Mouse (Mus musculus) ES-Bruce4 (cell line): ENCODE results near the gene Timm23. TPM values are rescaled to one million over a fixed set of nuclear protein-coding genes. Genes with fewer than 3 reads are reported as not detected.

Experiments
- H3K27ac ChIP-seq: 2 replicates; pipeline ENCODE4 v1.5.1; 2012; ENCODE audit warnings: low read length, inconsistent platforms; ENCODE audit not compliant: insufficient read depth
- H3K27me3 ChIP-seq: 2 replicates; pipeline ENCODE4 v1.6.1; 2012; ENCODE audit warnings: mild to moderate bottlenecking, low read length, inconsistent platforms; ENCODE audit not compliant: control insufficient read depth, poor library complexity, insufficient read depth, severe bottlenecking
- H3K36me3 ChIP-seq: 2 replicates; pipeline ENCODE4 v1.6.1; 2012; ENCODE audit warnings: inconsistent platforms, mild to moderate bottlenecking, low read length, moderate library complexity; ENCODE audit not compliant: control insufficient read depth, poor library complexity, insufficient read depth, severe bottlenecking
- H3K4me1 ChIP-seq: one replicate; pipeline ENCODE4 v1.8.1; 2011; ENCODE audit warnings: low read length; ENCODE audit not compliant: control insufficient read depth, insufficient read depth
- H3K4me3 ChIP-seq: 2 replicates; pipeline ENCODE4 v1.5.1; 2011; ENCODE audit warnings: low read depth, mild to moderate bottlenecking, low read length
- H3K9ac ChIP-seq: 2 replicates; pipeline ENCODE4 v1.6.1; 2012; ENCODE audit warnings: low read depth, mild to moderate bottlenecking, inconsistent platforms; ENCODE audit not compliant: poor library complexity, severe bottlenecking
- H3K9me3 ChIP-seq: replicated peaks from 2 replicates; pipeline ENCODE4 v1.6.1; 2012; ENCODE audit warnings: mild to moderate bottlenecking, low read length, inconsistent platforms; ENCODE audit not compliant: control insufficient read depth, poor library complexity, insufficient read depth, severe bottlenecking
- CTCF ChIP-seq: IDR thresholded peaks from one replicate; pipeline ENCODE4 v1.8.1; 2011; ENCODE audit warnings: low read depth, low read length
- EP300 ChIP-seq: IDR thresholded peaks from 2 replicates; pipeline ENCODE4 v1.6.1; 2011; ENCODE audit warnings: low read depth, low read length; ENCODE audit not compliant: insufficient read depth
- POLR2A ChIP-seq: IDR thresholded peaks from one replicate; pipeline ENCODE4 v1.8.1; 2011; ENCODE audit warnings: low read length; ENCODE audit not compliant: insufficient read depth
- polyA plus RNA-seq: library from polyadenylated mRNA; stranded (reverse); fragments of >200 nt; gene quantifications from 2 replicates; pipeline ENCODE4 v1.2.4, GENCODE M21; 2011; ENCODE audit warnings: low read depth; ENCODE audit not compliant: missing spikeins, insufficient read depth, insufficient read length

Gene Timm23
- polyA plus RNA-seq = 170 and 189 TPM in 2 replicates

GRCm38 (mm10) chr14:32201791-32202451 is at the start of gene Timm23, which contains the start of gene Parg:
TSS of gene Timm23 (minus strand) at chr14:32201898.
TSS of gene Parg (plus strand) at chr14:32201949.
- no peaks in the 10 kb centered on the region; the same call in 1 of the 2 replicates for H3K9me3 ChIP-seq
- no peak within 1 kb of the TSS for H3K27ac ChIP-seq
- no peak for TF ChIP-seq POLR2A
- no peak for TF ChIP-seq CTCF
- no peak for TF ChIP-seq EP300
- peak within 1 kb of the TSS; percentile 97 for H3K9ac ChIP-seq
- no peaks in the 10 kb centered on the region for H3K27me3 ChIP-seq
- peaks cover 20% of the 10 kb centered on the region for H3K36me3 ChIP-seq
- peak within 1 kb of the TSS; percentile 88 for H3K4me3 ChIP-seq
- H3K4me1 ChIP-seq = no peaks in the 10 kb centered on the region

GRCm38 (mm10) chr14:32249616-32250015 is 47.9 kb upstream of the Timm23 start:
- H3K36me3 ChIP-seq = 0 out of 2 replicates have a peak, but pooled peaks cover 4% of the 10 kb centered on the region
- H3K27ac ChIP-seq = no peak overlapping the region
- H3K9ac ChIP-seq = no peak overlapping the region
- no peaks in the 10 kb centered on the region for H3K27me3 ChIP-seq
- no peaks in the 10 kb centered on the region for H3K9me3 ChIP-seq
- H3K4me3 ChIP-seq = no peak overlapping the region
- TF ChIP-seq EP300 = no peak
- H3K4me1 ChIP-seq = no peaks in the 10 kb centered on the region

DNA sequence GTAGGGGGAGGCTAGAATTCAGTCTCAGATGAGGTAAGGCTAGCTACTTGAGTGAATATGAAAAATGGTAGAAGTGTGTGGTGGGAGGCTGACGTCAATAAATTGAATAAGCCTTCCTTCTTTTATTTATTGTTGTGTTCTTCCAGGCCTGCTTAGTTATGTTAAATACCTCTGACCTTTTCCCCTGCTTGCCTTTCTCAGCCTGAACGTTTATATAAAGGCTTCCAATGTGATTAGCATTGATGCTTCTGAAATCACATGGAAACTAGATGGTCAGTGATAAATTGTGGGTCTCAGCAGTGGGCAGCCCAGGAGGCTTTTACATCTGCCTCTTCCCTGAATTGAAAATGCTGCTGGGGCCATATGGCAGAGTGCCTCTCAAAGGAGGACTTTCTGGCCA is 44.3 kb upstream of the Timm23 start:
- Histone ChIP-seq H3K9ac (no peak overlapping the region), H3K36me3 (peaks cover under 1% of the 10 kb centered on the region; the same call in 1 of the 2 replicates), H3K27me3 (no peaks in the 10 kb centered on the region), H3K9me3 (no peaks in the 10 kb centered on the region), H3K4me3 (no peak overlapping the region), H3K4me1 (no peaks in the 10 kb centered on the region), H3K27ac (no peak overlapping the region)
- no peak for TF ChIP-seq EP300
- TF ChIP-seq POLR2A = no peak
- no peak for TF ChIP-seq CTCF

DNA sequence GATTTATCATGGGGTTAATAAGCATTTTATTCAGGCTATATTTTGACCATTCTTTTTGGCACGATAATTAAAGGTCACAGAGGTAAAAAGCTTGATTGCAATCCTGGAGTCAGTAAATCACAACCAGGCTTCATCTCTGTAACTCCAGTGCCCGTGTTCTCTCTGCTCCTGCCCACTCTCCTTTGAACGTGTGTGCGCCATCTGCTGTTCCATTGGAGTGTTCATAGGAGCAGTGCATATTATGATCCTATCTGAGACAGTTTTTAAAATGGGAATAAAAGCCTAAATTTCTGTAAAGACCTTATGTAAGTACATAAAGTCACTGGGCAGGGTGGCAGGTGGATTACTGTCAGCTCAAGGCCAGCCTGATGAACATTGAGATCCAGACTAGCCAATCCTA is 40.7 kb upstream of the Timm23 start:
- no peaks in the 10 kb centered on the region for H3K9me3 ChIP-seq
- TF ChIP-seq CTCF (no peak), EP300 (no peak), POLR2A (no peak)
- H3K27ac ChIP-seq = no peak overlapping the region
- no peaks in the 10 kb centered on the region for H3K27me3 ChIP-seq
- no peak overlapping the region for H3K4me3 ChIP-seq
- no peaks in the 10 kb centered on the region for H3K4me1 ChIP-seq
- peaks cover 5% of the 10 kb centered on the region for H3K36me3 ChIP-seq
- no peak overlapping the region for H3K9ac ChIP-seq

DNA sequence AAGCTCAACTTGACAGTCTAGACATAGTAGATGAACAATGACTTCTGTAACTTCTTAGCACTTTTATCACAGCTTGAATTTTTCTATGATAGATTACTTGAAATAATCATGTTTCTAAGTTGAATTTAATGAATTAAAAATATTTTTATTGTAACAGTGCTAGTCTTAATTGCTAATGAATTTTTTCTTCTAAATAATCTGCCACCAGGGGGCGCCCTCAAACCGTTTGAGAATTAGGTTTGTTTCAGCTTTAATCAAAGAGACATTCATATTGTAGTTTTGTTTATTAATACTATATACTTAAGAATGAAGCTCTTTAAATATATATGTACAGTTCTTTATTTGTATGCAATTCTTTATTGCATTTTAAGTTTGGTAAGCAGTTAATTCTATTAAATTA is 27.3 kb upstream of the Timm23 start:
- Histone ChIP-seq H3K9me3 (no peaks in the 10 kb centered on the region), H3K9ac (no peak overlapping the region)

GRCm38 (mm10) chr14:32226601-32227000 is 24.9 kb upstream of the Timm23 start:
- Histone ChIP-seq H3K27me3 (no peaks in the 10 kb centered on the region), H3K9ac (no peak overlapping the region), H3K4me1 (no peaks in the 10 kb centered on the region), H3K36me3 (peaks cover 7% of the 10 kb centered on the region; the same call in 1 of the 2 replicates), H3K4me3 (no peak overlapping the region), H3K9me3 (no peaks in the 10 kb centered on the region), H3K27ac (no peak overlapping the region)
- TF ChIP-seq EP300 (no peak), CTCF (no peak), POLR2A (no peak)

More for the DNA sequence above, 27.3 kb upstream of the Timm23 start:
- H3K4me3 ChIP-seq = no peak overlapping the region
- TF ChIP-seq EP300 (no peak), CTCF (no peak), POLR2A (no peak)
- peaks cover 7% of the 10 kb centered on the region; the same call in 1 of the 2 replicates for H3K36me3 ChIP-seq
- H3K4me1 ChIP-seq = no peaks in the 10 kb centered on the region
- no peak overlapping the region for H3K27ac ChIP-seq
- no peaks in the 10 kb centered on the region for H3K27me3 ChIP-seq
